Mouse (Mus musculus) C2C12 (cell line): Measurements from ENCODE around the gene Ankdd1b.

Experiments used
- CEBPB ChIP-seq: IDR thresholded peaks from one replicate; pipeline ENCODE4 v1.6.1; 2011; ENCODE audit warnings: low read depth, mild to moderate bottlenecking, control low read depth, moderate library complexity
- CTCF ChIP-seq: IDR thresholded peaks from one replicate; pipeline ENCODE4 v1.5.1; 2011; ENCODE audit not compliant: control insufficient read depth, insufficient read depth, insufficient read length
- MAX ChIP-seq: IDR thresholded peaks from one replicate; pipeline ENCODE4 v1.6.1; 2011; ENCODE audit warnings: mild to moderate bottlenecking, control low read depth
- USF1 ChIP-seq: IDR thresholded peaks from one replicate; pipeline ENCODE4 v1.6.1; 2011; ENCODE audit warnings: low read depth, mild to moderate bottlenecking, control low read depth, moderate library complexity

DNA sequence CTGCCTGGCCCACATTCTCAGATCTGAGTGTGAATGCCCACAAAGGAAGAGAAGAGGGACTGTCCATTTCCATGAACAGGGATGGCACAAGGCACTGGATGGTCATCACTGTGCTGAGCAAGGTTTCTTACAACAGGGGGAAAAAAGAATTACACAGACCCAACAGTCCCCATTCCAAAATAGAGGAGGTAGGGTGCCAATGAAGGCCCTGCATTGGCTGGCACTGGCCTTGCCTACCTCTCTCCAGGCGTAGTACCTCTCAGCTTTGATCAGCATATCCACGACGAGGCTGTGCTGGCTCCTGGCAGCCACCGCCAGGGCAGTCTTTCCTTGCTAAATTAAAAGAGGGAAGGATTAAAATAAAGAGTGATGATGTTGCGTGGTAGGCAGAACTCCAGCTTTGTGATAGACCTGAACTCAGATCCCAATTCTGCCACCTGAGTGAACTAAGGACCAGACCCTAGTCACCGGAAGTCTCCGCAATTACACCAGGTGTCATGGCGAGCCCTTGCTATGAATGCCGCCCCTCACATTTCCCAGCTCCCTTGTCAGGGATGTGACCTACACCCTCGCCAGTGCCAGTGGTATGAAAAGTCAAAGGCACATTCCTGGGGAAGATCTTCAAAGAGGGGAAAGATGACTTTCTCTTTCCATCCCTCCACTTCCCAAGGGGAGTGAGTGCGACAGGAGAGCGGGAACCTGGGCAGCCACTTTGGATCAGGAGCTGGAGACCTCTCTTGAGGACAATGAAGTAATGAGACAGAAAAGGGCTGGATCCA, 46.3 kb downstream of the Ankdd1b start:
- no peak for TF ChIP-seq CTCF
- no peak for TF ChIP-seq USF1
- TF ChIP-seq MAX, result no peak
- TF ChIP-seq CEBPB, result no peak
